Mouse (Mus musculus) layer of hippocampus, adult 18-20 months (tissue): ENCODE measurements around the gene Kdelr2. TPM values are rescaled to one million over a fixed set of nuclear protein-coding genes. Genes with fewer than 3 reads are reported as not detected.

Experiments used
- DNase-seq, 2 experiments: peaks; one replicate each; pipeline ENCODE4 v3.0.0; 2022; ENCODE audit warnings: low spot score in 2 of 2
- total RNA-seq, 2 experiments: library from RNA; stranded (reverse); gene quantifications; 2 replicates each; pipeline ENCODE4 v1.2.3; 2021

The Kdelr2 gene
- total RNA-seq, 2 experiments from 2014 or later: 35.3 to 38.9 TPM

- peak in 1 of 2 experiments; percentile 57 for DNase-seq
Observed at GRCm38 (mm10) chr5:143470421-143471164, 67.0 kb downstream of the Kdelr2 start.

- no peak for DNase-seq
Observed at GRCm38 (mm10) chr5:143471165-143471546, 67.5 kb downstream of the Kdelr2 start.

Other genes starting within 250 kb of the Kdelr2 start
- gene Rbak, start 223.1 kb upstream of the Kdelr2 start, total RNA-seq: 10 to 100 TPM; 14.3 to 15.1 TPM
- gene Spdye4b, start 222.8 kb upstream of the Kdelr2 start, total RNA-seq: not detected
- not detected for gene Spdye4a, start 176.9 kb upstream of the Kdelr2 start, total RNA-seq
- gene Zfp12, start 168.7 kb upstream of the Kdelr2 start, total RNA-seq: 10 to 100 TPM; 31.6 to 36.7 TPM
- gene Zfp316, start 133.8 kb upstream of the Kdelr2 start, total RNA-seq: 10 to 100 TPM; 23.7 to 24.7 TPM
- 1 to 10 TPM; 4.1 to 4.2 TPM for gene Zfp853, start 110.2 kb upstream of the Kdelr2 start, total RNA-seq
- 10 to 100 TPM; 26.3 to 26.5 TPM for gene E130309D02Rik, start 88.5 kb upstream of the Kdelr2 start, total RNA-seq
- 10 to 100 TPM; 46.2 to 51.5 TPM for gene Zdhhc4, start 74.6 kb upstream of the Kdelr2 start, total RNA-seq
- 1 to 10 TPM; 1.5 to 2.0 TPM for gene Grid2ip, start 46.5 kb upstream of the Kdelr2 start, total RNA-seq
- 10 to 100 TPM; 29.1 TPM for gene Daglb, start 60.7 kb downstream of the Kdelr2 start, total RNA-seq
- gene Rac1, start 124.2 kb downstream of the Kdelr2 start, total RNA-seq: 100 to 1,000 TPM; 405 to 421 TPM
- gene Cyth3, start 218.6 kb downstream of the Kdelr2 start, total RNA-seq: 10 to 100 TPM; 41.3 to 51.6 TPM